Mouse (Mus musculus) adrenal gland, adult 18-20 months (tissue): ENCODE results near the gene Lypd8. TPM values are rescaled to one million over a fixed set of nuclear protein-coding genes. Genes with fewer than 3 reads are reported as not detected.

Experiments
- DNase-seq, 2 experiments: peaks; one replicate each; pipeline ENCODE4 v3.0.0; 2021 to 2022; ENCODE audit warnings: low spot score in 2 of 2
- total RNA-seq, 2 experiments: library from RNA; stranded (reverse); gene quantifications; 1 replicate in 1 of 2; 2 replicates in 1 of 2; pipeline ENCODE4 v1.2.3; 2021

Lypd8 gene
- total RNA-seq, 2 experiments from 2014 or later: not detected

DNA sequence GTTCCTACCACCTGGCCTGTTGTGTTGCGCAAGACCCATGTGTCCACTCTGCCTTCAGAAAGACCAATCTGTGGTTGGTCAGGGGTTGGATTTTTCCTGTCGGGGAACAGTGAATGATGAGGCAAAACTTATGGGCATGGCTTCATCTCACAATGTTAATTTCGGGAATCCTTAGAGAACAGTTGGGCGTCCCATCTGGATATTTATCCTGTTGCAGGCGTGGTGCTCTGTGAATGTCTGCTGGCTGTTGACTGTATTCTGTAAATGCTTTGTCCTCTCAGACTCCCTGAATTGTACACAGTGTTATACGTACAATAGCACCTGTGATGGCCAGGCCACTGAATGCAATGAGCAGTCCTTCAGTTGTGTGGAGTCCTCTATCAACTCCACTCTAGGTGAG is 3.6 kb downstream of the Lypd8 start:
- DNase-seq: no peak

GRCm38 (mm10) chr11:58399985-58400645 is 21.3 kb downstream of the Lypd8 start:
- no peak for DNase-seq

- DNase-seq: no peak
Observed at GRCm38 (mm10) chr11:58400655-58401054, 21.8 kb downstream of the Lypd8 start.

GRCm38 (mm10) chr11:58408066-58408465 is 29.2 kb downstream of the Lypd8 start:
- no peak for DNase-seq

GRCm38 (mm10) chr11:58418336-58418735 is 39.5 kb downstream of the Lypd8 start:
- DNase-seq: no peak

DNA sequence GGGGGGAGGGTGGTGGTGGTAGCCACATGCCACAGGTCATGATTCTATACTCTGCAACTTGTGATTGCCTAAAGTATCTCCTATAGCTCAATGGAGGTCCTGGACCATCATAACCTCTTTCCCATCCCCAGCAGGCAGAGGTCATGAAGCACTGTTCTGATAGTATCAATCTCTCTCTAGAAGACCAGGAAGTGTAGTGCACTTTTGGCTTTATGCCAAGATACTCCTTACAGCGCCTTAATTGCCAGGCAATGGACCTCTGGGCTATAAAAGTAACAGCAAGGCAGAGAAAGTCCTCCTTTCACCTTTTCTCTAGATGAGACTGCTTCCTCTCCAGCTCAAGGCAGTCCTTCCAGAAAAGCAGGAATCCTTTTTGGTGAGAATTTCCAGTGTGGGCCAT is 42.0 kb downstream of the Lypd8 start, which contains the start of gene 1810065E05Rik:
TSS of gene 1810065E05Rik (plus strand) at position 297 of the 400 bp plus-strand sequence.
- no peak for DNase-seq

DNA sequence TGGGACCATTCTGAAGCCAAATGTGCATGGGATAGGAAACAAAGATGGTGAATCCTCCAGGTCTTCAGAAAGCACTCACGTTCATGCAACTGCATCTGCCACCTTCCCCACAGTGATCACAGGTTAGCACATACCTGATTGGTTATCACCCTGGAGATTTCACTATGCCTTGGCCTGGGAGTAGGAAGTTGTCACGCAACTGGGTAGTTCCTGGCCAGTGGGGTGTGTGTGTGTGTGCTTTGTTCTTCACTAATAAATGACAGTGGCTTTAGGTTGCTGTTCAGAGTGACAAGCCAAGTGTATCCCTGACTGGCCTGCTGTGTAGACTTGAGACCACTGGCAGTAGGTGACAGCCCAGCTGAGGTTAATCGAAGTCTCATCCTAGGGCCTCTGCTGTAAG is 53.4 kb downstream of the Lypd8 start, which contains the start of gene Gm12253:
TSS of gene Gm12253 (plus strand) at position 301 of the 400 bp plus-strand sequence.
- no peak for DNase-seq

- no peak for DNase-seq
Observed at GRCm38 (mm10) chr11:58437866-58438265, 59.0 kb downstream of the Lypd8 start.

Other genes starting within 250 kb of the Lypd8 start
- gene Gemin5, start 210.5 kb upstream of the Lypd8 start, total RNA-seq: 10 to 100 TPM; 22.2 to 22.9 TPM
- gene Mrpl22, start 207.4 kb upstream of the Lypd8 start, total RNA-seq: 10 to 100 TPM; 56.9 to 69.4 TPM
- 10 to 100 TPM; 14.0 to 30.2 TPM for gene Igtp, start 179.5 kb upstream of the Lypd8 start, total RNA-seq
- 10 to 100 TPM; 11.5 to 25.9 TPM for gene Irgm2, start 179.4 kb upstream of the Lypd8 start, total RNA-seq
- not detected for gene 4930438A08Rik, start 104.2 kb upstream of the Lypd8 start, total RNA-seq
- gene Zfp692, start 72.0 kb upstream of the Lypd8 start, total RNA-seq: 10 to 100 TPM; 10.5 to 11.9 TPM
- 10 to 100 TPM; 48.7 to 58.7 TPM for gene Zfp672, start 48.7 kb upstream of the Lypd8 start, total RNA-seq
- 10 to 100 TPM; 38.5 to 39.3 TPM for gene Sh3bp5l, start 48.3 kb upstream of the Lypd8 start, total RNA-seq
- gene 1810065E05Rik, start 42.1 kb downstream of the Lypd8 start, total RNA-seq: not detected
- gene Gm12253, start 53.5 kb downstream of the Lypd8 start, total RNA-seq: not detected
- not detected for gene Lypd9, start 73.9 kb downstream of the Lypd8 start, total RNA-seq
- not detected for gene Olfr30, start 83.2 kb downstream of the Lypd8 start, total RNA-seq
- gene Olfr332, start 113.5 kb downstream of the Lypd8 start, total RNA-seq: not detected
- gene Olfr331, start 123.5 kb downstream of the Lypd8 start, total RNA-seq: not detected
- under 1 TPM in 1 of 2 experiments, not detected in 1; 0.50 TPM for gene Olfr330, start 155.8 kb downstream of the Lypd8 start, total RNA-seq
- under 1 TPM in 1 of 2 experiments, not detected in 1; 0.63 TPM for gene Olfr329-ps, start 167.4 kb downstream of the Lypd8 start, total RNA-seq
- gene Olfr328, start 176.6 kb downstream of the Lypd8 start, total RNA-seq: under 1 TPM in 1 of 2 experiments, not detected in 1; 0.13 TPM
- not detected for gene Olfr224, start 191.5 kb downstream of the Lypd8 start, total RNA-seq
- gene Olfr325, start 198.7 kb downstream of the Lypd8 start, total RNA-seq: not detected
- gene Olfr324, start 216.1 kb downstream of the Lypd8 start, total RNA-seq: not detected
- gene 2210407C18Rik, start 237.0 kb downstream of the Lypd8 start, total RNA-seq: not detected